Mouse (Mus musculus) MEL (cell line): ENCODE measurements at regions not wholly inside any gene's neighbourhood (a gene's known extent, or its start where the extent isn't known, plus 50 kb on each side); places are given as distances from the start of the nearest gene placed in this dataset.

Experiments
- DNase-seq: peaks from one replicate; pipeline ENCODE4 v3.0.0; 2011; ENCODE audit warnings: low read depth, low spot score
- H3K27ac ChIP-seq: 2 replicates; pipeline ENCODE4 v1.5.1; 2012; ENCODE audit warnings: low read depth, mild to moderate bottlenecking, control low read depth, low read length, moderate library complexity; ENCODE audit not compliant: control insufficient read depth
- H3K27me3 ChIP-seq, 2 experiments: fragments of 150-350 bp in 1 of 2; sonication (generic) in 1 of 2; 2 replicates each; pipeline ENCODE4 v1.6.1; 2012; ENCODE audit warnings: low read length in 2 of 2, mild to moderate bottlenecking in 2 of 2, improper control_type of control experiment in 1 of 2, moderate library complexity in 1 of 2; ENCODE audit not compliant: insufficient read depth in 2 of 2, control insufficient read depth in 1 of 2
- H3K36me3 ChIP-seq, 2 experiments: 2 replicates each; pipeline ENCODE4 v1.6.1; 2012 to 2014; ENCODE audit warnings: low read length in 2 of 2, improper control_type of control experiment in 1 of 2, inconsistent platforms in 1 of 2, mild to moderate bottlenecking in 1 of 2; ENCODE audit not compliant: insufficient read depth in 2 of 2, control insufficient read depth in 1 of 2
- H3K4me1 ChIP-seq, 2 experiments: fragments of 150-350 bp in 1 of 2; sonication (generic) in 1 of 2; 2 replicates each; pipeline ENCODE4 v1.6.1; 2012; ENCODE audit warnings: low read length in 2 of 2, improper control_type of control experiment in 1 of 2, mild to moderate bottlenecking in 1 of 2; ENCODE audit not compliant: insufficient read depth in 2 of 2, control insufficient read depth in 1 of 2
- H3K4me3 ChIP-seq, 2 experiments: fragments of 150-350 bp in 1 of 2; sonication (generic) in 1 of 2; 2 replicates each; pipeline ENCODE4 v1.5.1; 2012; ENCODE audit warnings: low read depth in 2 of 2, low read length in 2 of 2, mild to moderate bottlenecking in 2 of 2, moderate library complexity in 2 of 2, control low read depth in 1 of 2, improper control_type of control experiment in 1 of 2; ENCODE audit not compliant: control insufficient read depth in 1 of 2, insufficient read depth in 1 of 2
- H3K79me2 ChIP-seq: 2 replicates; pipeline ENCODE4 v1.6.1; 2012; ENCODE audit warnings: mild to moderate bottlenecking, low read length, moderate library complexity; ENCODE audit not compliant: control insufficient read depth, poor library complexity, insufficient read depth
- H3K9ac ChIP-seq: 2 replicates; pipeline ENCODE4 v1.6.1; 2012; ENCODE audit warnings: low read depth, mild to moderate bottlenecking, control low read depth, low read length, moderate library complexity; ENCODE audit not compliant: control insufficient read depth, poor library complexity, severe bottlenecking
- H3K9me3 ChIP-seq: fragments of 150-350 bp; sonication (generic); replicated peaks from 2 replicates; pipeline ENCODE4 v1.6.1; 2012; ENCODE audit warnings: mild to moderate bottlenecking, low read length, improper control_type of control experiment, moderate library complexity; ENCODE audit not compliant: insufficient read depth
- BHLHE40 ChIP-seq: IDR thresholded peaks from 2 replicates; pipeline ENCODE4 v1.6.1; 2012; ENCODE audit warnings: low read depth, mild to moderate bottlenecking, inconsistent platforms, low read length, improper control_type of control experiment, borderline replicate concordance
- ELF1 ChIP-seq: IDR thresholded peaks from 2 replicates; pipeline ENCODE4 v1.6.1; 2014; ENCODE audit warnings: low read depth, mild to moderate bottlenecking, inconsistent platforms, low read length, improper control_type of control experiment, moderate library complexity
- EP300 ChIP-seq, 2 experiments: IDR thresholded peaks; 2 replicates each; pipeline ENCODE4 v1.6.1; 2011; ENCODE audit warnings: improper control_type of control experiment in 2 of 2, low read length in 2 of 2, low read depth in 1 of 2, mild to moderate bottlenecking in 1 of 2
- GATA1 ChIP-seq: IDR thresholded peaks from 2 replicates; pipeline ENCODE4 v1.6.1; 2011; ENCODE audit warnings: low read depth, low read length, improper control_type of control experiment
- JUND ChIP-seq: IDR thresholded peaks from 2 replicates; pipeline ENCODE4 v1.6.1; 2011; ENCODE audit warnings: low read depth, mild to moderate bottlenecking, improper control_type of control experiment, low read length
- MAFK ChIP-seq: IDR thresholded peaks from 2 replicates; pipeline ENCODE4 v1.6.1; 2011; ENCODE audit warnings: low read depth, mild to moderate bottlenecking, low read length, improper control_type of control experiment, borderline replicate concordance
- MAZ ChIP-seq: IDR thresholded peaks from 2 replicates; pipeline ENCODE4 v1.6.1; 2012; ENCODE audit warnings: low read depth, mild to moderate bottlenecking, inconsistent platforms, low read length, improper control_type of control experiment
- MEF2A ChIP-seq: IDR thresholded peaks from 2 replicates; pipeline ENCODE4 v1.6.1; 2014; ENCODE audit warnings: low read depth, mild to moderate bottlenecking, inconsistent platforms, low read length, improper control_type of control experiment; ENCODE audit not compliant: poor library complexity, insufficient replicate concordance, severe bottlenecking; ENCODE audit errors: extremely low read depth
- MYB ChIP-seq: IDR thresholded peaks from 2 replicates; pipeline ENCODE4 v1.6.1; 2011; ENCODE audit warnings: mild to moderate bottlenecking, low read depth, low read length, improper control_type of control experiment
- NELFE ChIP-seq: IDR thresholded peaks from 2 replicates; pipeline ENCODE4 v1.6.1; 2011; ENCODE audit warnings: low read depth, low read length, improper control_type of control experiment
- NRF1 ChIP-seq: IDR thresholded peaks from 2 replicates; pipeline ENCODE4 v1.6.1; 2014; ENCODE audit warnings: low read depth, mild to moderate bottlenecking, inconsistent platforms, low read length, improper control_type of control experiment, moderate library complexity; ENCODE audit not compliant: poor library complexity, insufficient read depth, severe bottlenecking
- POLR2A ChIP-seq, 2 experiments: IDR thresholded peaks; 2 replicates each; pipeline ENCODE4 v1.6.1; 2011 to 2012; ENCODE audit warnings: low read length in 2 of 2, mild to moderate bottlenecking in 2 of 2, control low read depth in 1 of 2, improper control_type of control experiment in 1 of 2, low read depth in 1 of 2, moderate library complexity in 1 of 2; ENCODE audit not compliant: control insufficient read depth in 1 of 2, insufficient read depth in 1 of 2, poor library complexity in 1 of 2
- POLR2AphosphoS2 ChIP-seq: IDR thresholded peaks from 2 replicates; pipeline ENCODE4 v1.6.1; 2011; ENCODE audit warnings: low read length, improper control_type of control experiment
- POLR2AphosphoS5 ChIP-seq: IDR thresholded peaks from 2 replicates; pipeline ENCODE4 v1.6.1; 2012; ENCODE audit warnings: low read depth, borderline replicate concordance, mild to moderate bottlenecking, inconsistent platforms, low read length, moderate library complexity, mixed read lengths
- RCOR1 ChIP-seq: IDR thresholded peaks from 2 replicates; pipeline ENCODE4 v1.6.1; 2012; ENCODE audit warnings: low read depth, mild to moderate bottlenecking, inconsistent platforms, low read length, improper control_type of control experiment
- USF2 ChIP-seq, 2 experiments: IDR thresholded peaks; 2 replicates each; pipeline ENCODE4 v1.6.1; 2011 to 2012; ENCODE audit warnings: improper control_type of control experiment in 2 of 2, low read length in 2 of 2, borderline replicate concordance in 1 of 2, inconsistent platforms in 1 of 2, low read depth in 1 of 2, mild to moderate bottlenecking in 1 of 2; ENCODE audit not compliant: insufficient read depth in 1 of 2
- ZMIZ1 ChIP-seq: IDR thresholded peaks from 2 replicates; pipeline ENCODE4 v1.6.1; 2012; ENCODE audit warnings: low read depth, mild to moderate bottlenecking, inconsistent platforms, low read length, improper control_type of control experiment, moderate library complexity

DNA sequence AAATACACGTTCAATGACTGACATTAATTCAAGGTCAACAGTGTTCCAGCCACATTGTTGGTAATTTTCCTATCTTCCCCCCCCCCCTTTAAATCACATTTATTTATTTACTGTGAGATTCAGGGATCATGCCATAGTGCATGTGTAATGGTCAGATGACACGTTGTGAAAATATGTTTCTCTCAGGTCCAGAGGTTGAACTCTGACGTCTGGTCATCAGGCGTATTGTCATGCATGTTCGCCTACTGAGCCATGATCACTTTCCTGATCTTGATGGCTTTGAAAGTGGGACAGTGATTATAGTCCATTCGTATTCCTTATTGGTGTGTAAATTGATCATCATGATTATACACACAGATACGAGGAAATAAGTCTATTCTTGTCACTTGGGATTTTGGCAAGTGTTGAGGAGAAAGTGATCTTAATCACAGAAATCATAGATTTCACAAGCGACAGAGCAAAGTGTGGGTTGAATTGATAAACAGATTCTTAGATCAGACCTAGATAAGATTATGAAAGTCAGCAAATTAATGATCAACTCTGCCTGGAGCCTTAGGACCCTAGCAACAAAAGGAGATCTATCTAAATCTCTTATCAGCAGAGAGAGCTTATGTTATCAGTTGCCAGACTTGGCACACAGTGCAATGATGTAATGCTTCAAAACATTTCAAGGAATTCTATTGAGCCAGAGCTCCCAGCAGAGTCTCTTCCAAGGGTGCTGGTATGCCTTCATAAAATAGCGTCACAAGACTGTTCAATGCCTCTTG lies 98.5 kb downstream of the Adamts1 start:
- Histone ChIP-seq H3K27ac (no peak overlapping the region), H3K79me2 (no peaks in the 10 kb centered on the region), H3K9me3 (no peaks in the 10 kb centered on the region), H3K27me3 (no peaks in the 10 kb centered on the region), H3K36me3 (no peaks in the 10 kb centered on the region), H3K4me1 (no peaks in the 10 kb centered on the region), H3K4me3 (no peak overlapping the region), H3K9ac (no peak overlapping the region)
- no peak for DNase-seq
- TF ChIP-seq ZMIZ1 (no peak), USF2 (IDR thresholded peaks at IDR 0.05; ENCODE audit: borderline replicate concordance in 1 of 2, insufficient read depth in 1 of 2, low read depth in 1 of 2, low read length in 2 of 2) (no peak), POLR2A (IDR thresholded peaks at IDR 0.05; ENCODE audit: control insufficient read depth in 1 of 2, insufficient read depth in 1 of 2, low read depth in 1 of 2, low read length in 2 of 2, poor library complexity in 1 of 2) (no peak), MAFK (no peak), POLR2AphosphoS5 (no peak), MYB (no peak)

- Histone ChIP-seq H3K4me3 (no peak overlapping the region), H3K9me3 (no peaks in the 10 kb centered on the region), H3K27me3 (no peaks in the 10 kb centered on the region), H3K27ac (no peak overlapping the region), H3K4me1 (no peaks in the 10 kb centered on the region), H3K79me2 (no peaks in the 10 kb centered on the region), H3K36me3 (no peaks in the 10 kb centered on the region), H3K9ac (no peak overlapping the region)
- no peak for TF ChIP-seq GATA1
- TF ChIP-seq EP300 (IDR thresholded peaks at IDR 0.05; ENCODE audit: low read depth in 1 of 2, low read length in 2 of 2): no peak
- no peak for TF ChIP-seq ELF1
- no peak for TF ChIP-seq MAZ
- no peak for TF ChIP-seq USF2 (IDR thresholded peaks at IDR 0.05; ENCODE audit: borderline replicate concordance in 1 of 2, insufficient read depth in 1 of 2, low read depth in 1 of 2, low read length in 2 of 2)
- no peak for DNase-seq
Measured at GRCm38 (mm10) chr16:85702889-85703480, 99.9 kb downstream of the Adamts1 start.

DNA sequence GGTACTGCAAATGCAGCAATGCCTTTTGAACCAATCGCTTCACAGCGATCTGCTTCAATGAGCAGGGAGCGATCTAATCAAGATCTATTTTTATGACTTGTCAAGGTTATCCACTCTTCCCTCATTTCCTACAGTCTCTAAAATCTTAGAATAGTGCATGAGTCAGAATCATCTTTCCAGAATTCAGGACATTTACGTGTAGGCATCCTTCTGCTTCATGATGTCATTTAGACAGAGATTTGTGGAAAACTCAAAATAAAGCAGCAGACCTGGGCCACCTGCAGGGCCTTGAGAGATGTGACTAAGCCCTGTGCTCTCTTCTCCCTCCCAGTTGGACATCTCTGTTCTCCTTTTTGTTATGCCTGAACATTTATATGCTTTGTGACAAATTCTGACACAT lies 103.6 kb downstream of the Adamts1 start:
- no peak for TF ChIP-seq NRF1
- TF ChIP-seq BHLHE40: no peak
- TF ChIP-seq NELFE: no peak
- no peak for TF ChIP-seq JUND
- no peak for TF ChIP-seq POLR2AphosphoS2
- TF ChIP-seq ELF1: no peak
- TF ChIP-seq RCOR1: no peak
- TF ChIP-seq MEF2A: no peak
- TF ChIP-seq ZMIZ1: no peak
- Histone ChIP-seq H3K4me1 (no peaks in the 10 kb centered on the region), H3K36me3 (no peaks in the 10 kb centered on the region), H3K79me2 (no peaks in the 10 kb centered on the region), H3K4me3 (no peak overlapping the region), H3K27me3 (no peaks in the 10 kb centered on the region), H3K9me3 (no peaks in the 10 kb centered on the region), H3K27ac (no peak overlapping the region), H3K9ac (no peak overlapping the region)
- no peak for DNase-seq
